Mouse (Mus musculus) midbrain, postnatal 0 days (tissue): ENCODE data around the gene Smtn. TPM values are rescaled to one million over a fixed set of nuclear protein-coding genes. Genes with fewer than 3 reads are reported as not detected.

Experiments used
- ATAC-seq: fragments of 200-750 bp; cut with Nextera tagmentation; 2 replicates; pipeline ENCODE4 v1.8.0; 2017; ENCODE audit warnings: moderate number of reproducible peaks, mild to moderate bottlenecking, moderate TSS enrichment, moderate library complexity; ENCODE audit not compliant: low FRiP score
- DNase-seq: peaks from one replicate; pipeline ENCODE4 v3.0.0-alpha.2; 2015; ENCODE audit warnings: low spot score
- H3K27ac ChIP-seq: fragments of 300-500 bp; sonication (generic); 2 replicates; pipeline ENCODE4 v1.5.1; 2014; ENCODE audit warnings: low read depth, mild to moderate bottlenecking, low read length, mixed read lengths
- H3K27me3 ChIP-seq: fragments of 300-500 bp; sonication (generic); 2 replicates; pipeline ENCODE4 v1.6.1; 2014; ENCODE audit warnings: low read length, control low read depth, mixed read lengths; ENCODE audit not compliant: insufficient read depth
- H3K36me3 ChIP-seq: fragments of 300-500 bp; sonication (generic); 2 replicates; pipeline ENCODE4 v1.6.1; 2014; ENCODE audit warnings: low read length, control low read depth, mixed read lengths; ENCODE audit not compliant: insufficient read depth
- H3K4me1 ChIP-seq: fragments of 300-500 bp; sonication (generic); 2 replicates; pipeline ENCODE4 v1.6.1; 2014; ENCODE audit warnings: mild to moderate bottlenecking, control low read depth, antibody characterized with exemption, low read length, mixed read lengths; ENCODE audit not compliant: insufficient read depth
- H3K4me2 ChIP-seq: fragments of 300-500 bp; sonication (generic); 2 replicates; pipeline ENCODE4 v1.6.1; 2014; ENCODE audit warnings: low read depth, mild to moderate bottlenecking, low read length, mixed read lengths; ENCODE audit not compliant: poor library complexity, severe bottlenecking
- H3K4me3 ChIP-seq: fragments of 300-500 bp; sonication (generic); 2 replicates; pipeline ENCODE4 v1.5.1; 2014; ENCODE audit warnings: low read depth, mild to moderate bottlenecking, low read length, moderate library complexity
- H3K9ac ChIP-seq: fragments of 300-500 bp; sonication (generic); replicated peaks from 2 replicates; pipeline ENCODE4 v1.6.1; 2014; ENCODE audit warnings: mild to moderate bottlenecking, low read length, moderate library complexity, mixed read lengths; ENCODE audit not compliant: poor library complexity, severe bottlenecking
- H3K9me3 ChIP-seq: fragments of 300-500 bp; sonication (generic); 2 replicates; pipeline ENCODE4 v1.6.1; 2016; ENCODE audit warnings: low read length, control low read depth
- CTCF ChIP-seq: IDR thresholded peaks from 2 replicates; pipeline ENCODE4 v1.5.1; 2016; ENCODE audit warnings: antibody characterized with exemption, mild to moderate bottlenecking
- WGBS: fragments of 180-500 bp; shearing (Covaris S2); extraction: QIAGEN DNeasy Blood & Tissue Kit; methylation state at CpG from one replicate; pipeline ENCODE4 v1.1.7; 2014; 5-methylcytosine and 5-hydroxymethylcytosine counted together
- polyA plus RNA-seq: library from polyadenylated mRNA; unstranded; fragments of >200 nt; fragmentation: Nextera tagmentation; extraction: Ambion mirVana; gene quantifications from 2 replicates; pipeline ENCODE4 v1.2.1, GENCODE M21; 2015
- total RNA-seq: library from RNA; depleted of rRNA; stranded (reverse); fragments of >200 nt; gene quantifications from 2 replicates; pipeline ENCODE4 v1.2.3, GENCODE M21; 2014

The Smtn gene
- total and polyA plus RNA-seq, 2 experiments from 2014 or later, result 8.1 to 9.9 TPM

DNA sequence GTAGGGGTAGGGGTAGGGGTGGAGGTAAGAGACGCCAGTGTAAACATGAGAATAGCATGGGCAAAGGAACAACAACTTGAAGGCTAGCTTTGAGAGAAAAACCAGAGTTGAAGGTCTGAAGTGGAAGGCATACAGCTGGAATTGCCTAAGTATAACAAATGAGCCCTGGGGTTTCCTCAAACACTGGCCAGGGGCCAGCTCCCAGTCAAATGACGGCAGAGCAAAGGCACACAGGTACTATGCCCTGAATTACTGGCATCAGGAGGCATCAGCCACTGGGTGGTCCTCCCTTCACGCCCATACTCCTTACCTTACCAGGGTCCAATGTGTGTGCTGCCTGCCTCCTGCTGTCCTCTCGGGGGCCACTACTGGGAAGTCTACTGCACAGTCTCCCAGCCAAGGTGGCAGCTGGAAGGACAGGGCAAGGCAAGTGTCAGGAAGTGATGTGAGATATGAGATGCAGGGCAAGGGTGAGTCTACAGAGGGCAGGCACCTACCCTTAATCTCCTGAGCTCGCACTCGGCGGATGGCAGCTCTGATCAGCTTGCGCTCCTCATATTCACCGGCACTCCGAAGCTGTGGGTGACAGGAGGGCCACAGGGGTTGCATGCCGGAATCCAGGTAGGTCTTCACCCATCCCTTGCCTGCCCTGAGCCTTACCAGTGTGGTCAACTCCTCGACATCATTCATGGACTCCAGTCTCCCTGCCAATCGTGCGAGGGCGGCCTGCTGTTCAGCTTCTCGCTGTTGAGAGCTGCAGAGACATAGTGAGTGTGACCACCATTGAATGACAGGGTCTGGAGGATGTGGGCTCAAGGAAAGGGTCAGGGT, 8.1 kb downstream of the Smtn start:
- Histone ChIP-seq H3K4me3 (no peak overlapping the region), H3K27ac (no peak overlapping the region), H3K4me1 (peaks cover 5% of the 10 kb centered on the region), H3K27me3 (no peaks in the 10 kb centered on the region), H3K4me2 (no peak overlapping the region), H3K9me3 (no peaks in the 10 kb centered on the region), H3K36me3 (no peaks in the 10 kb centered on the region), H3K9ac (no peak overlapping the region)
- 95% methylated on average over 16 of the region's 16 CpGs for WGBS
- ATAC-seq, result no peak
- TF ChIP-seq CTCF, result no peak
- no peak for DNase-seq

DNA sequence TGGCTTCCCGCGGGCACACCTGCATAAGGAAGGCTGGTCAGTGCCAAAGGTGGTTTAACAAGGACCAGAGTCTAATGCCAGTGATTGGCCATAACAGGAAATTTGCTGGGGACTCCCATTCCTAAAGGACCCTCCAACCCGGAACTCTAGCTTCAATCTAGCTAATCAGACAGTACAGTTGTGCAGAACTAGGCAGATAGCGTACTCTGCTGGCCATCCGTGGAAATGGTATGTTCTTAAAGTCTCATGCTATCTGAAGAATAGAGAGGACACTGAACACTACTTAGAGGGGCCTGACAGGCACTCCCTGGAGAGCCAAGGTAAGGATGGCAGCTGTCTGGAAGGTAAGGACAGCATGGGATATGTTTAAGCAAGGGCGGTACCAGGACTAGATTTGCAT, 8.8 kb downstream of the Smtn start:
- no peaks in the 10 kb centered on the region for H3K36me3 ChIP-seq
- peak; percentile 74 for TF ChIP-seq CTCF
- H3K4me2 ChIP-seq, result no peak overlapping the region
- H3K4me1 ChIP-seq, result peaks cover 5% of the 10 kb centered on the region
- 78% methylated on average over 6 of the region's 6 CpGs for WGBS
- H3K27ac ChIP-seq, result no peak overlapping the region
- no peak overlapping the region for H3K4me3 ChIP-seq
- no peaks in the 10 kb centered on the region for H3K9me3 ChIP-seq
- no peak for ATAC-seq
- H3K27me3 ChIP-seq, result no peaks in the 10 kb centered on the region
- H3K9ac ChIP-seq, result no peak overlapping the region
- DNase-seq, result peak; percentile 80

DNA sequence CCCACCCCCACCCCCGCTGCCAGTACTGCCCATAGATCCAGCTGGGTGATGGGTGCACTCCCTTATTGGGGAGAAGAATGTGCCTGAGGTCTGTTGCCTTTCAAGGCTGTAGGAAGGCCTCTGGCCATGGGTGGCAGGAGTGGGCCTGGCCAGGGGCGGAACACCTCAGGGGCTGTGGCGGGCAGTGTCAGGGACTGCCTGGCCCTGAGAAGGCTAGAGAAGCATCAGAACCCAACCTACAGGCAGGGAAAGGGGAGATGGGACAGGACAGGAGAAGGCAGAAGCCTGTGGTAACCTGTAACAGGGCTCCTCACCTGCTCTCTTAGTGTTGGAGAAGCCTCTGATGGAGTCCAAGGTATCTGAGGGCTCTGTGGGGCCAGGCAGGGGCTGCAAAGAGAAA, 9.7 kb downstream of the Smtn start:
- no peak for TF ChIP-seq CTCF

DNA sequence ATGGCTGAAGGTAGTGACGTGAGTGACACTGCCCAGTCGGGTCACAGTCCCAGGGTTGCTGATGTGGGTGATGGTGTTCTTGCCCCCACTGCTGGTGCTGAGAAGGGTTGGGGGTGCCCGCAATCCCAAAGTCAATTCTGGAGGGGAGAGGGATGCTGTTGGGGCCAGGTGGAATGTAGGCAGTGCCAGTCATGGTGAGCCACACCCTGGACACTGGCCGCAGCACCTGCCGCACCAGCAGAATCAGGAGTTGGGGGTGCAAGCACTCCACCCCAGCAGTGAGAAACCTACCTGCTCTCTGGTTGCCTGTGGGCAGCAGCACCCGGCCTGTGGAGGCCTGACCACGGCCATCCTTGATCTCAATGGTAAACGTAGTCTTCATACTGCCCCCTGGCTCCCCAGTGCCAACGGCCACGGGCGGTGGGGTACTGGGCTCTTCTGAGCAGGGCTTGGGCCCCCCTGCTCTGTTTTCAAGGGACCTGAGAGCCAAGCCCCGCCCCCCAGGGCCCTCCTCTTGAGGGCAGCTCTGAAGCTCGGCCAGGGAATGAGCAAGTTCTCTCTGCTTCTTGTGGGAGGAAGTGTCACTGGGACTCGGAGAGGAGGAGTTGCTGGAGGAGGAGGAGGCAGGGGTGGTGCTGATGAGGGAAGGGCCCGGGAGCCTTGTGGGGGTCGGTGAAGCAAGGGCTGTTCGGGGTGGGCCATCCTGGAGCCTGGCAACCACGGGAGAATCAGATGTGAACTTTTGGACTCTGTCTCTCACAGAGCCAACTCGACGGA, 10.7 kb downstream of the Smtn start:
- DNase-seq, result no peak
- WGBS, result 82% methylated on average over 20 of the region's 20 CpGs
- TF ChIP-seq CTCF, result no peak

More for the DNA sequence above, 9.7 kb downstream of the Smtn start:
- Histone ChIP-seq H3K27ac (no peak overlapping the region), H3K4me1 (peaks cover under 1% of the 10 kb centered on the region; the same call in 1 of the 2 replicates), H3K27me3 (no peaks in the 10 kb centered on the region), H3K4me2 (no peak overlapping the region), H3K4me3 (no peak overlapping the region), H3K9ac (no peak overlapping the region), H3K36me3 (no peaks in the 10 kb centered on the region), H3K9me3 (no peaks in the 10 kb centered on the region)
- WGBS, result 100% methylated on average over 3 of the region's 3 CpGs
- ATAC-seq (no peak), DNase-seq (no peak)

DNA sequence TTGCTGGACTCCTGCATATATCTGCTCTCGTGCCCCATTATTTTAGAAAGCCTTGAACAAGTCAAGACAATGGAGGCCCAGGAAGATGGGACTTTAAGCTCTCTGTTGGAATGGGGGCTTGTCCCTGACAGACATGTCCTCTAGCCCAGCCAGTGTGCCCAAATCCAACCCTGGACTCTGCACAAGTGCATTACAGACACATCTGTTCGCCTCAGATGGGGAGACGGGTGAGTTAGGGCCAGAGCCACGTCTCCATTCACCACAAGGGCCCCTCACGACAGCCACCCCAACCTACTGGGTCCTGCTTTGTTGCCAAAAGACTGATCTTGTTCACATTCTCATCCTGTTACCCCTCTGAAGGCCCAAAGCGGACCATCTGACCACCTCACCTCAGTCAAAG, 12.2 kb downstream of the Smtn start:
- no peak overlapping the region for H3K9ac ChIP-seq
- H3K36me3 ChIP-seq, result no peaks in the 10 kb centered on the region
- 93% methylated on average over 6 of the region's 6 CpGs for WGBS
- H3K9me3 ChIP-seq, result no peaks in the 10 kb centered on the region
- no peaks in the 10 kb centered on the region for H3K4me1 ChIP-seq
- H3K27me3 ChIP-seq, result no peaks in the 10 kb centered on the region
- H3K27ac ChIP-seq, result no peak overlapping the region
- no peak for TF ChIP-seq CTCF
- ATAC-seq (no peak), DNase-seq (no peak)
- H3K4me3 ChIP-seq, result no peak overlapping the region
- no peak overlapping the region for H3K4me2 ChIP-seq

More for the DNA sequence above, 10.7 kb downstream of the Smtn start:
- H3K27ac ChIP-seq, result no peak overlapping the region
- no peaks in the 10 kb centered on the region for H3K36me3 ChIP-seq
- no peaks in the 10 kb centered on the region for H3K4me1 ChIP-seq
- no peak overlapping the region for H3K4me3 ChIP-seq
- H3K9me3 ChIP-seq, result no peaks in the 10 kb centered on the region
- ATAC-seq, result no peak
- no peak overlapping the region for H3K9ac ChIP-seq
- no peak overlapping the region for H3K4me2 ChIP-seq
- no peaks in the 10 kb centered on the region for H3K27me3 ChIP-seq

DNA sequence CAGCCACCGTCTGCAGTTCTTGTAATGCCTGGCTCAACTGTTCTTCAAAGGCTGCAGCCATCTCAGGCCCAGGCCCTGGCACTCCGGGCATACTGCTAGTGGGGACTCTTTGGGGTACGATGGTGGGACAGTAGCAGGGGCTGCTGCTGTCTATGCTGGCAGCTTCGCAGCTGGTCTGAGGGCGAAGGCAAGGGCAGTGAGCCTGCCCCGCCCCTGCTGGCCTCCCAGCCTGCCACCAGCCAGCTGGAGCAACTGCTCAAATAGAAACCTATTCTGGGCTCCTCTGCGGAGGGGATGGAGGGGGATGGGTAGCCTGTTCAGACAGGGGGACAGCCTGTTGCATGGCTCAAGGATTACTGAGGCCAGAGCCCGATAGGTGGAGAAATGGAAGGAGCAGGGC, 12.6 kb downstream of the Smtn start:
- no peak overlapping the region for H3K4me2 ChIP-seq
- WGBS, result 81% methylated on average over 8 of the region's 8 CpGs
- H3K4me1 ChIP-seq, result no peaks in the 10 kb centered on the region
- H3K4me3 ChIP-seq, result no peak overlapping the region
- no peak for TF ChIP-seq CTCF
- no peaks in the 10 kb centered on the region for H3K27me3 ChIP-seq
- H3K9me3 ChIP-seq, result no peaks in the 10 kb centered on the region
- H3K36me3 ChIP-seq, result no peaks in the 10 kb centered on the region
- H3K27ac ChIP-seq, result no peak overlapping the region
- no peak overlapping the region for H3K9ac ChIP-seq
- peak; percentile 28 for DNase-seq
- ATAC-seq, result no peak
